Mouse (Mus musculus) urinary bladder, postnatal 25 days (tissue): ENCODE data around the gene Cks1b.
A peak's percentile ranks its signal among the peaks of the same experiment; 100 is the strongest.

ENCODE experiments used
- DNase-seq: peaks from one replicate; pipeline ENCODE4 v3.0.0; 2022; ENCODE audit warnings: low spot score

Gene Cks1b

GRCm38 (mm10) chr3:89382033-89382882, 35.9 kb downstream of the Cks1b start:
- DNase-seq, result no peak

GRCm38 (mm10) chr3:89381233-89381632, 37.0 kb downstream of the Cks1b start:
- no peak for DNase-seq

- no peak for DNase-seq
Measured at GRCm38 (mm10) chr3:89380711-89381110, 37.5 kb downstream of the Cks1b start.

GRCm38 (mm10) chr3:89380291-89380690, 37.9 kb downstream of the Cks1b start:
- no peak for DNase-seq

GRCm38 (mm10) chr3:89379388-89380131, 38.6 kb downstream of the Cks1b start:
- DNase-seq, result no peak

GRCm38 (mm10) chr3:89378394-89379067, 39.7 kb downstream of the Cks1b start:
- peak; percentile 77 for DNase-seq

GRCm38 (mm10) chr3:89377831-89378230, 40.4 kb downstream of the Cks1b start:
- DNase-seq, result no peak

- DNase-seq, result no peak
Measured at GRCm38 (mm10) chr3:89373581-89374231, 44.5 kb downstream of the Cks1b start.

- no peak for DNase-seq
Measured at GRCm38 (mm10) chr3:89367338-89367737, 50.8 kb downstream of the Cks1b start.

GRCm38 (mm10) chr3:89365486-89366414, 52.4 kb downstream of the Cks1b start:
- DNase-seq, result no peak
